In genomic region chr4:118566161-118566676, GRCm38 (mm10) we compare ENCODE assay signal across 8 mouse cellular contexts. TPM values are rescaled to one million over a fixed set of nuclear protein-coding genes. Genes with fewer than 3 reads are reported as not detected.
A peak's percentile ranks its signal among the peaks of the same experiment; 100 is the strongest.
DNase-seq lines count a peak whose midpoint lies in the region; ATAC-seq and TF ChIP-seq lines count a peak whose summit lies in the region.

No protein-coding gene starts in this region.

- peak; percentile 34 for DNase-seq in adrenal gland, adult 2 months
- DNase-seq in adrenal gland, adult 8-10 months = no peak
- DNase-seq in midbrain, embryonic 11.5 days (ENCODE audit: low spot score, missing footprints) = peak; percentile 90
- DNase-seq in brain, adult 2 months (ENCODE audit: low read depth, low spot score) = peak; percentile 72
- DNase-seq in hindbrain, postnatal 0 days (ENCODE audit: low spot score) = peak; percentile 70
- peak; percentile 63 for DNase-seq in liver, embryonic 13.5 days
- DNase-seq in stomach, postnatal 0 days (ENCODE audit: low spot score) = peak; percentile 56

- H3K4me3 ChIP-seq in midbrain, embryonic 11.5 days (ENCODE audit: low read depth, low read length) = no peak overlapping the region
- H3K4me3 ChIP-seq in midbrain, embryonic 13.5 days (replicated peaks) = no peak overlapping the region
- H3K4me3 ChIP-seq in hindbrain, postnatal 0 days (ENCODE audit: low read length) = no peak overlapping the region
- H3K4me3 ChIP-seq in liver, embryonic 13.5 days (replicated peaks) = no peak overlapping the region
- H3K4me3 ChIP-seq in stomach, postnatal 0 days (ENCODE audit: low read depth, low read length) = no peak overlapping the region

- no peaks in the 10 kb centered on the region for H3K4me1 ChIP-seq in midbrain, embryonic 11.5 days (ENCODE audit: control insufficient read depth, insufficient read depth, low read length)
- no peaks in the 10 kb centered on the region for H3K4me1 ChIP-seq in midbrain, embryonic 13.5 days (replicated peaks)
- H3K4me1 ChIP-seq in hindbrain, postnatal 0 days (ENCODE audit: insufficient read depth, low read length) = no peaks in the 10 kb centered on the region
- peaks cover 49% of the 10 kb centered on the region for H3K4me1 ChIP-seq in liver, embryonic 13.5 days (replicated peaks)
- no peaks in the 10 kb centered on the region for H3K4me1 ChIP-seq in stomach, postnatal 0 days (replicated peaks; ENCODE audit: control insufficient read depth, insufficient read depth)

- no peak overlapping the region for H3K4me2 ChIP-seq in midbrain, embryonic 11.5 days
- no peak overlapping the region for H3K4me2 ChIP-seq in midbrain, embryonic 13.5 days (replicated peaks)
- H3K4me2 ChIP-seq in hindbrain, postnatal 0 days (ENCODE audit: low read depth, low read length) = no peak overlapping the region
- no peak overlapping the region for H3K4me2 ChIP-seq in liver, embryonic 13.5 days
- no peak overlapping the region for H3K4me2 ChIP-seq in stomach, postnatal 0 days (replicated peaks; ENCODE audit: low read depth)

- H3K9ac ChIP-seq in midbrain, embryonic 11.5 days (ENCODE audit: low read length) = no peak overlapping the region
- no peak overlapping the region for H3K9ac ChIP-seq in midbrain, embryonic 13.5 days (replicated peaks)
- H3K9ac ChIP-seq in hindbrain, postnatal 0 days (replicated peaks; ENCODE audit: low read length) = no peak overlapping the region
- no peak overlapping the region; the same call in 1 of the 2 replicates for H3K9ac ChIP-seq in liver, embryonic 13.5 days
- H3K9ac ChIP-seq in stomach, postnatal 0 days (ENCODE audit: low read length) = no peak overlapping the region

- TF ChIP-seq EP300 in stomach, postnatal 0 days (optimal IDR thresholded peaks at IDR 0.05) = no peak

- H3K27ac ChIP-seq in midbrain, embryonic 11.5 days (ENCODE audit: low read depth, low read length) = no peak overlapping the region
- H3K27ac ChIP-seq in midbrain, embryonic 13.5 days = no peak overlapping the region
- no peak overlapping the region for H3K27ac ChIP-seq in hindbrain, postnatal 0 days
- H3K27ac ChIP-seq in liver, embryonic 13.5 days = no peak overlapping the region
- H3K27ac ChIP-seq in stomach, postnatal 0 days (replicated peaks) = no peak overlapping the region

- no peaks in the 10 kb centered on the region for H3K27me3 ChIP-seq in midbrain, embryonic 11.5 days (ENCODE audit: control insufficient read depth, insufficient read depth, low read length)
- H3K27me3 ChIP-seq in midbrain, embryonic 13.5 days = no peaks in the 10 kb centered on the region
- no peaks in the 10 kb centered on the region for H3K27me3 ChIP-seq in hindbrain, postnatal 0 days (ENCODE audit: insufficient read depth, low read length)
- no peaks in the 10 kb centered on the region for H3K27me3 ChIP-seq in liver, embryonic 13.5 days
- no peaks in the 10 kb centered on the region for H3K27me3 ChIP-seq in stomach, postnatal 0 days (ENCODE audit: control insufficient read depth, insufficient read depth, low read length)

- H3K36me3 ChIP-seq in midbrain, embryonic 11.5 days (ENCODE audit: control insufficient read depth, insufficient read depth, low read length) = no peaks in the 10 kb centered on the region
- H3K36me3 ChIP-seq in midbrain, embryonic 13.5 days = no peaks in the 10 kb centered on the region
- no peaks in the 10 kb centered on the region for H3K36me3 ChIP-seq in hindbrain, postnatal 0 days (ENCODE audit: insufficient read depth, low read length)
- H3K36me3 ChIP-seq in liver, embryonic 13.5 days = no peaks in the 10 kb centered on the region
- H3K36me3 ChIP-seq in stomach, postnatal 0 days (ENCODE audit: control insufficient read depth, insufficient read depth, low read length) = no peaks in the 10 kb centered on the region

- WGBS in midbrain, embryonic 11.5 days = 36% methylated on average over 7 of the region's 7 CpGs
- 43% methylated on average over 7 of the region's 7 CpGs for WGBS in midbrain, embryonic 13.5 days
- 33% methylated on average over 7 of the region's 7 CpGs for WGBS in hindbrain, postnatal 0 days
- WGBS in liver, embryonic 13.5 days (ENCODE audit: insufficient replicate concordance) = 29% methylated on average over 7 of the region's 7 CpGs
- 30% methylated on average over 7 of the region's 7 CpGs for WGBS in stomach, postnatal 0 days

- TF ChIP-seq CTCF in hindbrain, postnatal 0 days (IDR thresholded peaks at IDR 0.05; ENCODE audit: low read depth) = peak; percentile 91
- peak; percentile 99 for TF ChIP-seq CTCF in stomach, postnatal 0 days (IDR thresholded peaks at IDR 0.05; ENCODE audit: low read depth)

- no peak for ATAC-seq in midbrain, embryonic 11.5 days (ENCODE audit: low FRiP score)
- ATAC-seq in midbrain, embryonic 13.5 days = no peak
- ATAC-seq in hindbrain, postnatal 0 days = no peak
- no peak for ATAC-seq in liver, embryonic 13.5 days (ENCODE audit: low read depth)
- ATAC-seq in stomach, postnatal 0 days (ENCODE audit: low FRiP score, low TSS enrichment) = no peak

- no peaks in the 10 kb centered on the region for H3K9me3 ChIP-seq in midbrain, embryonic 11.5 days (ENCODE audit: control insufficient read depth, low read length)
- H3K9me3 ChIP-seq in midbrain, embryonic 13.5 days = no peaks in the 10 kb centered on the region
- no peaks in the 10 kb centered on the region for H3K9me3 ChIP-seq in hindbrain, postnatal 0 days (ENCODE audit: low read length)
- peaks cover 8% of the 10 kb centered on the region; the same call in 1 of the 2 replicates for H3K9me3 ChIP-seq in liver, embryonic 13.5 days (replicated peaks)
- H3K9me3 ChIP-seq in stomach, postnatal 0 days (ENCODE audit: control insufficient read depth, low read length) = no peaks in the 10 kb centered on the region

RNA-seq across cellular contexts. Expression of gene Tmem125, which starts 22.4 kb away (rescaled TPM):
- total RNA-seq in adrenal gland, adult 2 months (2021) = under 1 TPM in 1 of 2 experiments, not detected in 1; 0.21 TPM
- polyA plus RNA-seq in adrenal gland, adult 2 months (2012; rRNA removed) = 0.17 and 0.33 TPM in 2 replicates
- not detected for total RNA-seq in adrenal gland, adult 8-10 months (2022)
- polyA plus RNA-seq in midbrain, embryonic 11.5 days (2014; fragmentation: Nextera tagmentation; extraction: Ambion mirVana) = 0.11 and 0.22 TPM in 2 replicates
- 0.22 TPM in 1 of 2 replicates, not detected in the other for polyA plus RNA-seq in midbrain, embryonic 13.5 days (2015; fragmentation: Nextera tagmentation; extraction: Ambion mirVana)
- 0.90 and 4.8 TPM in 2 replicates for total RNA-seq in hindbrain, postnatal 0 days (2014; rRNA removed)
- 0.64 and 0.83 TPM in 2 replicates for polyA plus RNA-seq in hindbrain, postnatal 0 days (2015; fragmentation: Nextera tagmentation; extraction: Ambion mirVana)
- 0.80 and 0.88 TPM in 2 replicates for polyA plus RNA-seq in liver, embryonic 13.5 days (2015; fragmentation: Nextera tagmentation; extraction: Ambion mirVana)
- 41.3 and 42.7 TPM in 2 replicates for polyA plus RNA-seq in stomach, postnatal 0 days (2015; fragmentation: Nextera tagmentation; extraction: Ambion mirVana)

RNA-seq across cellular contexts. Expression of gene 2610528J11Rik, which starts 39.4 kb away (rescaled TPM):
- total RNA-seq in adrenal gland, adult 2 months (2021) = not detected
- not detected in 2 replicates for polyA plus RNA-seq in adrenal gland, adult 2 months (2012; rRNA removed)
- total RNA-seq in adrenal gland, adult 8-10 months (2022) = not detected
- 0.42 and 0.46 TPM in 2 replicates for polyA plus RNA-seq in midbrain, embryonic 11.5 days (2014; fragmentation: Nextera tagmentation; extraction: Ambion mirVana)
- polyA plus RNA-seq in midbrain, embryonic 13.5 days (2015; fragmentation: Nextera tagmentation; extraction: Ambion mirVana) = 0.16 TPM in 1 of 2 replicates, not detected in the other
- not detected in 2 replicates for total RNA-seq in hindbrain, postnatal 0 days (2014; rRNA removed)
- polyA plus RNA-seq in hindbrain, postnatal 0 days (2015; fragmentation: Nextera tagmentation; extraction: Ambion mirVana) = not detected in 2 replicates
- 5.2 and 5.6 TPM in 2 replicates for polyA plus RNA-seq in liver, embryonic 13.5 days (2015; fragmentation: Nextera tagmentation; extraction: Ambion mirVana)
- polyA plus RNA-seq in stomach, postnatal 0 days (2015; fragmentation: Nextera tagmentation; extraction: Ambion mirVana) = 56.8 and 57.6 TPM in 2 replicates

RNA-seq across cellular contexts. Expression of gene Cfap57, which starts 54.4 kb away (rescaled TPM):
- total RNA-seq in adrenal gland, adult 2 months (2021) = under 1 TPM in 1 of 2 experiments, not detected in 1; 0.06 TPM
- not detected in 2 replicates for polyA plus RNA-seq in adrenal gland, adult 2 months (2012; rRNA removed)
- under 1 TPM in 2 of 4 experiments, not detected in 2; 0.06 to 0.22 TPM for total RNA-seq in adrenal gland, adult 8-10 months (2022)
- polyA plus RNA-seq in midbrain, embryonic 11.5 days (2014; fragmentation: Nextera tagmentation; extraction: Ambion mirVana) = 1.0 and 1.2 TPM in 2 replicates
- polyA plus RNA-seq in midbrain, embryonic 13.5 days (2015; fragmentation: Nextera tagmentation; extraction: Ambion mirVana) = 1.5 and 1.6 TPM in 2 replicates
- total RNA-seq in hindbrain, postnatal 0 days (2014; rRNA removed) = 0.65 and 1.3 TPM in 2 replicates
- 0.70 and 1.2 TPM in 2 replicates for polyA plus RNA-seq in hindbrain, postnatal 0 days (2015; fragmentation: Nextera tagmentation; extraction: Ambion mirVana)
- polyA plus RNA-seq in liver, embryonic 13.5 days (2015; fragmentation: Nextera tagmentation; extraction: Ambion mirVana) = 1.2 and 1.3 TPM in 2 replicates
- polyA plus RNA-seq in stomach, postnatal 0 days (2015; fragmentation: Nextera tagmentation; extraction: Ambion mirVana) = 1.2 and 1.3 TPM in 2 replicates

RNA-seq across cellular contexts. Expression of gene Ebna1bp2, which starts 54.4 kb away (rescaled TPM):
- 10 to 100 TPM; 78.5 to 82.0 TPM for total RNA-seq in adrenal gland, adult 2 months (2021)
- 6.1 and 10.3 TPM in 2 replicates for polyA plus RNA-seq in adrenal gland, adult 2 months (2012; rRNA removed)
- 10 to 100 TPM; 69.8 to 83.0 (median 76.6) TPM for total RNA-seq in adrenal gland, adult 8-10 months (2022)
- 183 and 197 TPM in 2 replicates for polyA plus RNA-seq in midbrain, embryonic 11.5 days (2014; fragmentation: Nextera tagmentation; extraction: Ambion mirVana)
- 121 and 128 TPM in 2 replicates for polyA plus RNA-seq in midbrain, embryonic 13.5 days (2015; fragmentation: Nextera tagmentation; extraction: Ambion mirVana)
- 31.6 and 40.0 TPM in 2 replicates for total RNA-seq in hindbrain, postnatal 0 days (2014; rRNA removed)
- polyA plus RNA-seq in hindbrain, postnatal 0 days (2015; fragmentation: Nextera tagmentation; extraction: Ambion mirVana) = 85.4 and 98.5 TPM in 2 replicates
- 122 and 144 TPM in 2 replicates for polyA plus RNA-seq in liver, embryonic 13.5 days (2015; fragmentation: Nextera tagmentation; extraction: Ambion mirVana)
- polyA plus RNA-seq in stomach, postnatal 0 days (2015; fragmentation: Nextera tagmentation; extraction: Ambion mirVana) = 90.4 and 94.5 TPM in 2 replicates

Comparison
In these comparisons a context has a peak if more than half of its experiments do, and no peak if none do; other contexts are left out.
1. RNA of gene Tmem125, which starts 22.4 kb away (polyA plus RNA-seq): 41.3 to 42.7 TPM in stomach, postnatal 0 days; 0.80 to 0.88 TPM in liver, embryonic 13.5 days, 0.64 to 0.83 TPM in hindbrain, postnatal 0 days, 0.17 to 0.33 TPM in adrenal gland, adult 2 months, 0.11 to 0.22 TPM in midbrain, embryonic 11.5 days and 0.22 TPM in midbrain, embryonic 13.5 days; every median in the first group is over 10 times any median in the second.